Mouse (Mus musculus) B cell, adult 62 days (primary cell): ENCODE data around the gene Morn5. TPM values are rescaled to one million over a fixed set of nuclear protein-coding genes. Genes with fewer than 3 reads are reported as not detected.

Source experiments
- total RNA-seq: library from RNA; stranded (reverse); gene quantifications from 4 replicates; pipeline ENCODE4 v1.2.4, GENCODE M21; 2023

Morn5 gene
- not detected in 4 replicates for total RNA-seq

DNA sequence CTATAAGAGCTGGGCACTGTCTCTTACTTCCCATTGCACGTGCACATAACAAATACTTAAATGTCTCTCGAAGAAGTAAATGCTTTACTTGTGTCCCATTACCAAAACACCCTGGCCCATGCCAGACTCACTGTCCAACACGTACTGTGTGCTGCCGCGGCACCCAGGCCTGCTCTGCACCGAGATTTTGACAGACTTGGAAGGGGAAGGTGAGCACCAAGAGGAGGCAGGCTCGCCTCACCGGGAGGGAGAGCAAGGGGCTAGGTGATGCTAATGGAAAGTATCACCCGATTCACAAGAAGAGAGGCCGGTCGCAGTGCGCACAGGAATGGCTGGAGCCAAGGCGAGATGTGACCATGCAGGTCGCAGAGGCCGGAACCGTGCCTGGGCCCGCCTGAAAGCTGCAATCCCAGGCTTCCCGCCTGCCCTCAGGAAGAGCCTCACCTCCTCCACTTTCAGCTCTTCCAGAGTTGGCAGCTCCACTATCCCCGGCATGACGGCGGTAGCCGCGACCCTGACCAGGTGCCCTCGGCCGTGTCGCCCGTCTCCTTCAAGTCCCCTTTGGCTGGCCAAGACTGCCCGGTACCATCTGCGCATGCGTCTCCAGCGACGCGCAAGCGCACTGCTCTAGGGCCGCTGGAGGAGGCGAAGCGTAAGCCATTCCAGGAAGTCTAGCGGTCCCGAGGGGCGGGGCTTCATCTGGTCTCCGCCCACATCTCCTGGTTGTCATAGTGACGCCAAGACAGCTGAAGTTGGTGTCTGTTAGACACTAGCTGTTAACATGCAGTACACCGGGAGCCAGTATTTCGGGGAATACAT, at the start of gene Morn5, which contains the start of gene Ndufa8:
Morn5 (plus strand) TSS at position 711 of the 819 bp plus-strand sequence.
Ndufa8 (minus strand) TSS at position 659 of the 819 bp plus-strand sequence.

DNA sequence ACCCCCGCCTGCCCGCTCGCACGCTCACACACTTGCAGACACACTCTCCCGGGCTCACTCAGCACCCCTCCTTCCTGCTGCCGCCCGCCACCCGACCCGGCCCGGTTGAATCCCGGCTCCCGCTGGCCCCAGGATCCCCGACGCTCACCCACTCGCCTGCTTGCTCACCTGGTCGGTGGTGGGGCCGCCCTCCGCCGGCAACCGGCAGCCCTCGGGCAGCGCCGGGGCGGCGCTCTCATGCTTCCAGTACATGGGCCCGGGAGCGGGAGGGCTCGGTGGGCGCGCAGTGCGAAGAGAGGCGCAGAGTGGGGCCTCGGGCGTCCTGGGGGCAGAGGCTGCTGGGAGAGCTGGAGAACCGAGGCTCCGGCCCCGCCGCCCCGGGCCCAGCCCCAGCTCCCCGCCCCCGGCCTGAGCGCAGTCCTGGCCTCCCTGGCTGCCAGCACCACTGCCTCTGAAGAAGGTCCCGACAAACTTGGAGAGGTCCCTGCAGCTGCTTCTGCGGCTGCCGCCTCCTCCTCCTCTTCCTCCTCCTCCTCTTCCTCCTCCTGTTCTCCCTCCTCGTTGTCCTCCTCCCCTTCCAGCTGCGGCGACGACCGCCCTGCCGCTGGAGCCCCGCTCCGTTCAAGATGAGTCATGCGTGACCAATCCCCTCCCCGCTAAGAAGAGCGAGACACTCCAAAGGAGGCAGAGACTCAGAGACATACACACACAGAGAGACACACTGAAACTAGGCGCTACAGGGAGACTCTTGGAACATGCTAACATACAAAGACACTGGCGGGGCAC, 55.9 kb downstream of the Morn5 start, which contains the start of gene Lhx6:
Lhx6 (minus strand) TSS at position 453 of the 786 bp plus-strand sequence.

Other genes with a start within 250 kb of the Morn5 start
- gene Ttll11, start 69.5 kb upstream of the Morn5 start, total RNA-seq = 0.60 to 1.2 TPM (median 0.84 TPM) in 4 replicates
- 37.4 to 43.2 TPM (median 38.7 TPM) in 4 replicates for gene Ndufa8, start 52 bp upstream of the Morn5 start, total RNA-seq
- gene Lhx6, start 56.0 kb downstream of the Morn5 start, total RNA-seq = not detected in 4 replicates
- 7.8 to 17.3 TPM (median 13.8 TPM) in 4 replicates for gene Mrrf, start 86.9 kb downstream of the Morn5 start, total RNA-seq
- gene Rbm18, start 87.3 kb downstream of the Morn5 start, total RNA-seq = 40.8 to 45.5 TPM (median 42.9 TPM) in 4 replicates
- gene Ptgs1, start 181.0 kb downstream of the Morn5 start, total RNA-seq = 0.97 to 4.4 TPM (median 1.7 TPM) in 4 replicates